ENCODE assay signal across 19 mouse cellular contexts in genomic region chr1:114074506-114074905, GRCm38 (mm10).
DNase-seq lines count a peak whose midpoint lies in the region; ATAC-seq and TF ChIP-seq lines count a peak whose summit lies in the region.
"Had no signal": no experiment of that assay in that cellular context is flagged by ENCODE, and none has a peak within 500 bp of the region (broad histone marks: within the 10 kb centered on the region; RNA-seq: fewer than 3 reads in every experiment).

No protein-coding gene starts in this region.

- DNase-seq in heart, embryonic 10.5 days (ENCODE audit: low spot score) = no peak
- DNase-seq: adrenal gland, adult 2 months; adrenal gland, adult 8-10 months; adrenal gland, postnatal 10 days; adrenal gland, postnatal 14 days; adrenal gland, postnatal 25 days; adrenal gland, postnatal 36 days; B cell, adult 2 months; cerebellum, adult 11 months; cerebellum, adult 11-12 months; cerebellum, adult 18-20 months had no signal

- no peaks in the 10 kb centered on the region for H3K9me3 ChIP-seq in intestine, embryonic 15.5 days
- no peaks in the 10 kb centered on the region for H3K9me3 ChIP-seq in intestine, postnatal 0 days (ENCODE audit: control insufficient read depth)
- H3K9me3 ChIP-seq in intestine, embryonic 16.5 days (ENCODE audit: control insufficient read depth, low read length) = no peaks in the 10 kb centered on the region
- no peaks in the 10 kb centered on the region for H3K9me3 ChIP-seq in heart, embryonic 10.5 days
- H3K9me3 ChIP-seq: G1E had no signal

- H3K9ac ChIP-seq in intestine, embryonic 15.5 days = no peak overlapping the region
- H3K9ac ChIP-seq in intestine, postnatal 0 days (ENCODE audit: low read depth, low read length) = no peak overlapping the region
- H3K9ac ChIP-seq in intestine, embryonic 16.5 days (ENCODE audit: low read depth, low read length) = no peak overlapping the region

- no peak for TF ChIP-seq CTCF in intestine, postnatal 0 days (IDR thresholded peaks at IDR 0.05; ENCODE audit: low read depth)

- no peaks in the 10 kb centered on the region for H3K36me3 ChIP-seq in intestine, embryonic 15.5 days
- H3K36me3 ChIP-seq in intestine, postnatal 0 days (ENCODE audit: control insufficient read depth, insufficient read depth) = no peaks in the 10 kb centered on the region
- H3K36me3 ChIP-seq in intestine, embryonic 16.5 days (ENCODE audit: control insufficient read depth, insufficient read depth, low read length) = no peaks in the 10 kb centered on the region
- H3K36me3 ChIP-seq in heart, embryonic 10.5 days = no peaks in the 10 kb centered on the region
- H3K36me3 ChIP-seq: G1E had no signal

- ATAC-seq in intestine, embryonic 15.5 days = peak; percentile 62
- no peak for ATAC-seq in intestine, postnatal 0 days
- ATAC-seq in intestine, embryonic 16.5 days = peak; percentile 73
- ATAC-seq: activated CD4-positive, CD25-positive, alpha-beta regulatory T cell, adult 4 months; CD4-positive, CD25-positive, alpha-beta regulatory T cell, adult 4 months; Patski had no signal

- H3K4me2 ChIP-seq in intestine, embryonic 15.5 days (replicated peaks) = no peak overlapping the region
- no peak overlapping the region for H3K4me2 ChIP-seq in intestine, postnatal 0 days (replicated peaks; ENCODE audit: low read depth)
- no peak overlapping the region for H3K4me2 ChIP-seq in intestine, embryonic 16.5 days (ENCODE audit: low read depth, low read length)

- H3K4me1 ChIP-seq in intestine, embryonic 15.5 days (replicated peaks) = no peaks in the 10 kb centered on the region
- no peaks in the 10 kb centered on the region for H3K4me1 ChIP-seq in intestine, postnatal 0 days (replicated peaks; ENCODE audit: control insufficient read depth, insufficient read depth, low read length)
- no peaks in the 10 kb centered on the region for H3K4me1 ChIP-seq in intestine, embryonic 16.5 days (ENCODE audit: control insufficient read depth, insufficient read depth, low read length)
- no peaks in the 10 kb centered on the region for H3K4me1 ChIP-seq in heart, embryonic 10.5 days

- no peaks in the 10 kb centered on the region for H3K27me3 ChIP-seq in intestine, embryonic 15.5 days (replicated peaks)
- H3K27me3 ChIP-seq in intestine, postnatal 0 days (replicated peaks; ENCODE audit: control insufficient read depth, insufficient read depth, low read length) = no peaks in the 10 kb centered on the region
- no peaks in the 10 kb centered on the region for H3K27me3 ChIP-seq in intestine, embryonic 16.5 days (replicated peaks; ENCODE audit: control insufficient read depth, insufficient read depth, low read length)
- H3K27me3 ChIP-seq in heart, embryonic 10.5 days (ENCODE audit: insufficient read depth, poor library complexity, severe bottlenecking) = no peaks in the 10 kb centered on the region
- H3K27me3 ChIP-seq: CH12.LX, Patski had no signal

- H3K27ac ChIP-seq in intestine, embryonic 15.5 days = no peak overlapping the region
- H3K27ac ChIP-seq in intestine, postnatal 0 days (ENCODE audit: low read depth, low read length) = no peak overlapping the region
- no peak overlapping the region for H3K27ac ChIP-seq in intestine, embryonic 16.5 days (ENCODE audit: low read length)
- H3K27ac ChIP-seq in heart, embryonic 10.5 days = no peak overlapping the region

- H3K4me3 ChIP-seq in intestine, embryonic 15.5 days (replicated peaks) = no peak overlapping the region
- H3K4me3 ChIP-seq in intestine, postnatal 0 days (ENCODE audit: low read depth, low read length) = no peak overlapping the region
- H3K4me3 ChIP-seq in intestine, embryonic 16.5 days (ENCODE audit: low read length) = no peak overlapping the region
- no peak overlapping the region for H3K4me3 ChIP-seq in heart, embryonic 10.5 days
